1 mouse cellular context compared by ENCODE assay signal in the genomic region with DNA sequence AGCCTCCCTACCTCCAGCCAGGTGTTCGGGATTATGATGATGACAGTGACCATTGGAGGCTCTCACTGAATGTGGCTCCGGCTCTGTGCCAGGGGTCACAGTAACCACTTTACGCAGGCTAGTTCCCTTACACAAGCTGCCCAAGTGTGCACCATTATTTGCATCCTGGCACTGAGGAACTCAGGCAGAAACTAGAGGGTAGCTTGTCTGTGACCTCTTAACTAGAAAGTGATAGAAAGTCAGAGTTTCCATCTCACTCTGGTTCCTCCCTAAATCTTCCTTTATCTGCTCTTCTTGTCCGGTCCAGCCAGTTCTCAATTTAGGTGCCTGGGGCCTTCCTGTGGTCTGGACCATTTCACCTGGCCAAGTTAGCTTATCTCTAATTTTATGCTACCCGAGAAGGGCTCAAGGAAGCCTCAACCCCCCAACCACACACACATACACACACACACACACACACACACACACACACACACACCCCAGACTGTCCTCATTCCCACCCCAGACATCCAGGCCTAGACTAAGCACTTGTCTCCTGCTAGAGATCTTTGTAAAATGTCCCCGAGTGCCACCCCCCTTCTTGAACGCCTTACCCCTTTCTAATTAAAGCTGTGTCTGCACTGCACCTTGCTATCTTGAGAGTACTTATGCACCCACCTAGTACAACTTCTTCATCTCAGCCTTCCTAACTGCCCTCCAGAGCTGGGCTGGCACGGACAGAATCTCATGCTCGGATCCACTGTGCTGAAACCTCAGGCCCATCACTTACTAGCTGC.
TF ChIP-seq lines count a peak whose summit lies in the region.

No protein-coding gene starts in this region.

TF ChIP-seq in CH12.LX, 34 proteins besides CTCF, POLR2A, EP300 and RAD21:
- TF ChIP-seq POLR2AphosphoS2 (IDR thresholded peaks at IDR 0.05; ENCODE audit: low read depth, low read length) (no peak), MXI1 (IDR thresholded peaks at IDR 0.05; ENCODE audit: low read depth, low read length) (peak; percentile 73; the same call in 1 of the 2 replicates), JUN (IDR thresholded peaks at IDR 0.05; ENCODE audit: insufficient read depth, low read depth, low read length) (peak; percentile 56), ETS1 (conservative IDR thresholded peaks at IDR 0.05; ENCODE audit: low read depth, low read length) (peak; percentile 35), IRF4 (IDR thresholded peaks at IDR 0.05; ENCODE audit: low read depth, low read length) (peak; percentile 29; the same call in 1 of the 2 replicates), JUND (conservative IDR thresholded peaks at IDR 0.05; ENCODE audit: low read depth, low read length) (peak; percentile 59), MEF2A (IDR thresholded peaks at IDR 0.05; ENCODE audit: borderline replicate concordance, low read depth, low read length) (0 out of 2 replicates have a peak, but pooled peaks have one; percentile 12), E2F4 (IDR thresholded peaks at IDR 0.05; ENCODE audit: insufficient replicate concordance, low read depth, low read length) (no peak), HCFC1 (IDR thresholded peaks at IDR 0.05; ENCODE audit: low read depth, low read length) (no peak), CHD2 (IDR thresholded peaks at IDR 0.05; ENCODE audit: low read length) (0 out of 2 replicates have a peak, but pooled peaks have one; percentile 17), NELFE (IDR thresholded peaks at IDR 0.05; ENCODE audit: low read depth, low read length) (no peak), RCOR1 (conservative IDR thresholded peaks at IDR 0.05; ENCODE audit: low read depth, low read length) (peak; percentile 66; the same call in 1 of the 2 replicates), TCF12 (IDR thresholded peaks at IDR 0.05; ENCODE audit: low read depth, low read length) (0 out of 2 replicates have a peak, but pooled peaks have one; percentile 25), PAX5 (IDR thresholded peaks at IDR 0.05; ENCODE audit: low read length) (no peak), SIN3A (IDR thresholded peaks at IDR 0.05; ENCODE audit: low read length) (0 out of 2 replicates have a peak, but pooled peaks have one; percentile 82), MYC (IDR thresholded peaks at IDR 0.05; ENCODE audit: low read depth, low read length) (no peak)
